ENCODE assay signal across 8 mouse cellular contexts in the genomic region with DNA sequence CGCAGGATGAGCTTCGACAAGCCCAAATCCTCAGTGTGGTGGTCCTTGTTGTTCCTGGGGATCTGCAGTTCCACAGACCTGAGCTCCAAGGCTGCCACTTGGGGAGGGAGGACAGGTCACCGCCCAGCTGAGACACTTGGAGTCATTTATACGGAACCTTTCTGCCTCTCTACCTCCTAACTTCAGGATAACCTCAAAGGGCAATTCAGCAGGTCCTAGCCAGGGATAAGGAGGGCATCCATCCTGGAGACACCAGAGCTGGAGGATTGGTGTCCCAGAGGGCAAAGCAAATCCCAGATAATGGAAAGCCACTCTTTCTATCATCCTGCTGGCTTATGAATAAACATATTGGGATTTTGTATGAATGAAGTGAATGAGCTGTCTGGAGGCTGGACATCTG. TPM values are rescaled to one million over a fixed set of nuclear protein-coding genes. Genes with fewer than 3 reads are reported as not detected.
"Had no signal": no experiment of that assay in that cellular context is flagged by ENCODE, and none has a peak within 500 bp of the region (broad histone marks: within the 10 kb centered on the region; RNA-seq: fewer than 3 reads in every experiment).

Gene Tgm7, minus strand, starts transcription at position 101 of the 400 bp plus-strand sequence.

- H3K4me1 ChIP-seq: neural tube, embryonic 13.5 days; neural tube, embryonic 15.5 days; stomach, embryonic 15.5 days had no signal

- H3K4me3 ChIP-seq: neural tube, embryonic 13.5 days; neural tube, embryonic 15.5 days; stomach, embryonic 15.5 days had no signal

- H3K9me3 ChIP-seq: neural tube, embryonic 13.5 days; neural tube, embryonic 15.5 days; stomach, embryonic 15.5 days had no signal

- H3K4me2 ChIP-seq: neural tube, embryonic 13.5 days; neural tube, embryonic 15.5 days; stomach, embryonic 15.5 days had no signal

- H3K36me3 ChIP-seq: neural tube, embryonic 13.5 days; neural tube, embryonic 15.5 days; stomach, embryonic 15.5 days had no signal

- H3K27ac ChIP-seq: neural tube, embryonic 13.5 days; neural tube, embryonic 15.5 days; stomach, embryonic 15.5 days; stomach, postnatal 0 days had no signal

- H3K27me3 ChIP-seq: neural tube, embryonic 13.5 days; neural tube, embryonic 15.5 days; stomach, embryonic 15.5 days had no signal

- H3K9ac ChIP-seq: neural tube, embryonic 13.5 days; neural tube, embryonic 15.5 days; stomach, embryonic 15.5 days had no signal

RNA-seq across cellular contexts. Expression of gene Tgm7, which starts in this region (rescaled TPM):
- polyA plus RNA-seq: neural tube, embryonic 14.5 days; neural tube, embryonic 15.5 days; small intestine, adult 2 months; spleen, adult 2 months; stomach, embryonic 14.5 days; stomach, postnatal 0 days had no signal
